Mouse (Mus musculus): ENCODE measurements around the gene Rin2. TPM values are rescaled to one million over a fixed set of nuclear protein-coding genes. Genes with fewer than 3 reads are reported as not detected.

Gene Rin2
- polyA plus RNA-seq, 1 experiment: 12.0 TPM

DNA sequence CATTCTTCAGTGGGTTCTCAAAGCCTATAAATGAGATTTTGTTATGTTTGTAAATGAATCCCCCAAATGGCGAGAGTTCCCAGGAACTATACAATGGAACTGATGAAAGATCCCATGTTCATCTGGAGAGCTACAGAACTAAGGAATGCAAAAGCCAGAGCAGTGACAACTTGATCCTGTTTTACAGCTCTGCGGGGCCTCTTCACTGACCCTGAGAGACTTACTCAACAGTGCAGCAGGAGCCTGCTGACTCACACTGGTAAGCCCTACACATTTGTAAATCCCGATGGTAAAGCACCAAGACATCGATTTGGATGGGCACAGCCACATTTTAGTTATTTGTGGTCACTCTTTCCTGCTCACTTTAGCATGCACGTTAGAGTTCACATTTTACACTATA is 62.2 kb downstream of the Rin2 start:
- DNase-seq (ENCODE audit: low read depth): no peak
- TF ChIP-seq CTCF (IDR thresholded peaks at IDR 0.05; ENCODE audit: borderline replicate concordance, extremely low read depth, insufficient read depth, insufficient read length) (no peak), POLR2A (IDR thresholded peaks at IDR 0.05; ENCODE audit: borderline replicate concordance, extremely low read depth, insufficient read depth, insufficient read length, poor library complexity, severe bottlenecking) (no peak)

DNA sequence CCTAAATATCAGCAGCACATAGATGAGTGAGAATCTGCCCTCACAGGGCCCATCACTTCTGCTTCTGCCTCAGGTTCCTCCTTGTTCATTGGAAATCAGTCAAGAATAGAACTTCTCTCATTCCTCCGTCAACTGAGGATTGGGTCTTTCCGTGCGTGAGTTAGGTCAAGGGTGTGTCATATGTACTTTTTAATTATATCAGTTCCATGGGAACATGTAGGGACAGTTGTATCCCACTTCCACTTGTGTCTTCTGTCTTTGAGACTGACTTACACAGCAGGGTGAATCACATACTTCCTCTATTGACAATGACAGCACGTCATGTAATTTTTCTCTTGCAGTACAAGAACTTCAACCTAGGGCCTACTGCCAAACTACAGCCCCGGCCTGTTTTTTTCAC is 65.7 kb downstream of the Rin2 start:
- no peak for TF ChIP-seq CTCF (IDR thresholded peaks at IDR 0.05; ENCODE audit: borderline replicate concordance, extremely low read depth, insufficient read depth, insufficient read length)
- TF ChIP-seq POLR2A (IDR thresholded peaks at IDR 0.05; ENCODE audit: borderline replicate concordance, extremely low read depth, insufficient read depth, insufficient read length, poor library complexity, severe bottlenecking): no peak
- DNase-seq (ENCODE audit: low read depth): no peak

DNA sequence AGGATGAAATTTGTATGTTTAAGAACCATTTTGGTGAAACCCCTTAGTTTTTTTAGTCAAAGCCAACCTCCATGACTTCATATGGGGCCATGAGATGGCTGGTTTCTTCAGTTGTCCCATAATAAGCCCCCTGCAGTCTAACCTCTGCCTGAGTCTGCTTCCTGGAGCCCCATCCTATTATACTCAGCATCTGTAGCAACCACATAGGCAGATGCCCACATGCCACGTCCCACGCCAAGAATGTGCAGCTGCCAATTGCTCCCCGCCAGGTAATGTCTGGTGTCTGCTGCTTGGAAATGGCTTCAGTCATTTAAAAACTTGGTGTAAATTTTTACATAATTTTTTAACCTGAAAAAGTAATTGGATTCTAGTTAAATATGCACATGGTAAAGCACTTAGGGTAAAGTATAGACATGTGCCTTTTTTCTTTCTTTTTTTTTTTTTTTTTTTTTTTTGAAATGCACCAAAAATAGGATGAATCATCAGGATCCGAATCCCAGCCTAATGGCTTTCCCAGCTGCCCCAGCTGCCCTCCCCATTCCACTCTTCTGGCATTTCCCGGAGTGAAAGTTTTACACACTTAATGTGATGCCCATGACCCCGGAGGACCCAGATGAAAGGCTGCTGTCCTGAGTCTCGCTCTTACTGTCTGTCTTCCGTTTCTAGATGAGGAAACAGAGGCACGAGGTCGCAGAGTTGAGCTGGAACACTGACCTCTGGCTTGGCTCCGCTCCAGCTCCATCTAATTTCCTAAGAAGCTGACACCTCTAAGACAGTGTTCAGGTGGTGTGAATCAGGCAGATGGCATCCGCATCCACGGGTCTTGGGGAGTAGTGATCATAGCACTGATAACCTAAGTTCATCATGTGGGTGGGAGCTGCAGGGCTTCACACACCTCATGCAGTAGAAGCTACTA is 68.0 kb downstream of the Rin2 start:
- no peak for DNase-seq (ENCODE audit: low read depth)
- TF ChIP-seq CTCF (IDR thresholded peaks at IDR 0.05; ENCODE audit: borderline replicate concordance, extremely low read depth, insufficient read depth, insufficient read length): no peak
- TF ChIP-seq POLR2A (IDR thresholded peaks at IDR 0.05; ENCODE audit: borderline replicate concordance, extremely low read depth, insufficient read depth, insufficient read length, poor library complexity, severe bottlenecking): no peak

DNA sequence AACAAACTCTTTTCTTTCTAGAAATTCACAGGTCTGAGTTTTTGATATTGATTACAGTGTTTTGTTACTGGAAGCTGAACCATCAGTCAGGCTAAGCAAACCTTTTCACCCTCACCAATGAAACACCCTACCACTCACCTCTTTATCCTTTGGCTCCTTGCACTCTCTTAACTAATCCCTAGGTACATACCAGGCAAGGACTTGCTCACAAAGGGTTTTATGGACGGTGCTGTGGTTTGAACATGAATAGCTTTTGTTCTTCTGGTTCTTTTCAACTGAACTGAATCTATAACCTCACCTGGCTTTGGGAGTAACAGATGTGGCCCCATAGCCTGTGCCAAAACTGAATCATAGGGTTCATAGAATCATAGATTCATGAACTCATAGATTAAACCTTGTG is 71.4 kb downstream of the Rin2 start:
- TF ChIP-seq CTCF (IDR thresholded peaks at IDR 0.05; ENCODE audit: borderline replicate concordance, extremely low read depth, insufficient read depth, insufficient read length): no peak
- TF ChIP-seq POLR2A (IDR thresholded peaks at IDR 0.05; ENCODE audit: borderline replicate concordance, extremely low read depth, insufficient read depth, insufficient read length, poor library complexity, severe bottlenecking): no peak
- DNase-seq (ENCODE audit: low read depth): no peak

DNA sequence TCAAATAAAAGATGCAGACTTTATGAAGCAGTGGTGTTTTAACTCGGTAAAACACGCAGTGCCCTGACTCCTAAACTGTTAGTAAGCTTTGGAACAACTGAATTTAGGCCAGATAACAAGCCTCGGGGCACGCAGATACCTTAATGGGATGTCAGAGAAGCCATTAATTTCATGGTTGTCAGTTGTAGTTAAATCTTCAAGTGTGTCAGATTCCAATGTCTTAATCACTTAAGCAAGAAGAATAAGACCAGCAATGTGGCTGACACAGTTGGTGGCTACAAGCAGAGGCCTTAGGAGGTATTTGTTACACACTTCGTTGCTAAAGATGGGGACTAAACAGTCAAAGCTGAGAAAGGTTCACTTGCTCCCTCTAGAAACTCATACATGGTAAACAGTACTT is 74.6 kb downstream of the Rin2 start:
- TF ChIP-seq CTCF (IDR thresholded peaks at IDR 0.05; ENCODE audit: borderline replicate concordance, extremely low read depth, insufficient read depth, insufficient read length): no peak
- DNase-seq (ENCODE audit: low read depth): peak; percentile 37

DNA sequence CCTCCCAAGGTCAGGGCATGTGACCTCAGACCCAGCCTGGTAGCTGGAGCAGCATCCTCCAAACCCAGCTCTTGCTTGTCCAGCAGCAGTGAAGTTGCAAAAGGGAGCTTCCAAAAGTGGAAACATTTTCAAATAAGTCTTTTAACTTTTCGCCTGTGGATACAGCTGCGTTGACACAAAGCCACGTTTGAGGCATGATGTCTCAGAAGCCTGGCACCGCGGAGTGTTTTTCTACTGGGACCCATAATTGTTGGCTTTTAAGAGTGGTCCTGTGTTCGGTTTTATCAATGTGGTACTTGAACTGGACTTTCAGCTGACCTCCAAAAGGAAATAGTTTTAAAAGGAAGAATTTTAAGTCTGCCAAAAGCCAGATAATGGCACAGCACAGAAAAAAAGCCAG is 77.6 kb downstream of the Rin2 start:
- no peak for TF ChIP-seq CTCF (IDR thresholded peaks at IDR 0.05; ENCODE audit: borderline replicate concordance, extremely low read depth, insufficient read depth, insufficient read length)
- no peak for TF ChIP-seq POLR2A (IDR thresholded peaks at IDR 0.05; ENCODE audit: borderline replicate concordance, extremely low read depth, insufficient read depth, insufficient read length, poor library complexity, severe bottlenecking)
- no peak for DNase-seq (ENCODE audit: low read depth)

DNA sequence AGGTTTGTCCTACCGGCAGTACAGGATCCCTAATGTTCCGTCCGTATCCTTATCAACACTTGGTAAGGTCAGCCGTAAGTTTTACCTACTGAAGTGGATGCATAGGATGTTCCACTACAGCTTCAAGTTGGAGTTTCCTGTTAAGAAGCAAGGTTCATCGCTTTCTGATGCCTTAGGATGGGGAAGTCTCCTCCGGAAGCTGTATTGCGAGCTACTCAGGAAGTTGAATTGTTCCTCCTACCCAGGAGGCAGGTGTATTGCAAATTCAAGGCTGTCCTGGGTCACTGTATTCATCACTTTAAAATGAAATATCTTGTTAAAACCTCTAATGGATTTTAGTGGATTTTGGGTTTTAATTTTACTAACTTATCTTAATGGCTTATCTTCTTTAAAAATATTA is 79.0 kb downstream of the Rin2 start:
- DNase-seq (ENCODE audit: low read depth): no peak
- TF ChIP-seq POLR2A (IDR thresholded peaks at IDR 0.05; ENCODE audit: borderline replicate concordance, extremely low read depth, insufficient read depth, insufficient read length, poor library complexity, severe bottlenecking) (no peak), CTCF (IDR thresholded peaks at IDR 0.05; ENCODE audit: borderline replicate concordance, extremely low read depth, insufficient read depth, insufficient read length) (no peak)

DNA sequence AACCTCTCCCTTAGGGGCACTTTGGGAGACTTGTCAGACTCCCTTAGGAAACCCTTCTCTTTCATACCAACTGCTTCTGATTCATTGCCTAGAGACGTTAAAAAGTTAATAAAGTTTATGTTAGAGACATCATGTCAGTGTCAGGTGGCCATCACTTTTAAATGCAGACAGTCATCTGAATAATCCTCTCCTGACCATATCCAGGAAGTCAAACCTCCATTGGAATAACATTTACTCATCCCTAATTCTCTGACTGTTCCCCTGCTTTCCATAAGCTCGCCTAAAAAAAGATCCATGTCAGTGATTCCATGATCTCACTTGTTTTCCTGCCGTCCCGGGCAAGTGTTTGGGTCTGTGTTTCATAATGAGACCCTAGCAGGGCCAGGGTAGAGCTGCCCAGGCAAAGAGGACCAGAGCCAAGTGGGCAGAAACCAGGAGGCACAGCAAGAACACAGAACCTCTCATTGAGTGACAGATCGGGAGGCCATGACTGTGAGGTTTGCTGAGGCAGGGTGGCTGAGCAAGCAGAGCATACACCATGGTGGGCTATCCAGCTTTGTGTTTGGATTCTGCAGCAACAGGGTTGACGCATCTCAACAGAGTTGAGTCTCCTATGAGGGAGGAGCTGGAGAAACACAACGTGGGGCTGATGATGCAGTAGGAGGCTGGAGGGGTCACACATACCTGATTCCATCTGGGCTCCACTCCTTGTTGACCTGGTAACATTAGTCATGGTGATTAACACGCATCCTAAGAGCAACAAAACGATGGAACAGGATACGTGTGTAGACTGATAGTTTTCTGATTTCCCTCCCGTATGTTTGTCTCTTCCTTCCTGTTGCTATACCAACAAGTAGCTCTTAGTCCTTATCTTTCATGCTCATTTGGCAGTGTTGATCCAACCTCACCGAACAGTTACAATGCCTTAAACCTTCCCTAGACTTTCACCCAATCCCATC is 81.1 kb downstream of the Rin2 start:
- no peak for TF ChIP-seq POLR2A (IDR thresholded peaks at IDR 0.05; ENCODE audit: borderline replicate concordance, extremely low read depth, insufficient read depth, insufficient read length, poor library complexity, severe bottlenecking)
- no peak for TF ChIP-seq CTCF (IDR thresholded peaks at IDR 0.05; ENCODE audit: borderline replicate concordance, extremely low read depth, insufficient read depth, insufficient read length)
- DNase-seq (ENCODE audit: low read depth): no peak

DNA sequence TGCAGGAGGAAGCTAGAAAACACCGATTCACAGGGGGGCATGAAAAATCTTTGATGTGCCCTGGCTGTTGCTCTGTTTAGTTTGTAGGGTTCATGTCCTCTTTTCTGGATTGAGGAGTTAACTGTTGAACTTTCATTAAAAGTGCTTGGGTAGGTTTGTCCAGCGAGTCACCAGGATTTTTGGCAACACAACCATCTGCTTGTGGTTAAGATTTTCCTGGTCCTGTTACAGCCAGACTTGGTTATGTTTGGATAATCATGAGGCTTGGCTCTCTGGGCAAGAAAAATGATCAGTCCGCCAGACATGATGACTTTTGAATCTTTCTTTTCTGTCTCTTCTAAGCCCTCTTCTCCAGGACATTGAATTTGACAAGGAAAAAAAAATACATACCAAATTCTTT is 85.1 kb downstream of the Rin2 start:
- no peak for TF ChIP-seq POLR2A (IDR thresholded peaks at IDR 0.05; ENCODE audit: borderline replicate concordance, extremely low read depth, insufficient read depth, insufficient read length, poor library complexity, severe bottlenecking)
- TF ChIP-seq CTCF (IDR thresholded peaks at IDR 0.05; ENCODE audit: borderline replicate concordance, extremely low read depth, insufficient read depth, insufficient read length): no peak
- DNase-seq (ENCODE audit: low read depth): no peak

DNA sequence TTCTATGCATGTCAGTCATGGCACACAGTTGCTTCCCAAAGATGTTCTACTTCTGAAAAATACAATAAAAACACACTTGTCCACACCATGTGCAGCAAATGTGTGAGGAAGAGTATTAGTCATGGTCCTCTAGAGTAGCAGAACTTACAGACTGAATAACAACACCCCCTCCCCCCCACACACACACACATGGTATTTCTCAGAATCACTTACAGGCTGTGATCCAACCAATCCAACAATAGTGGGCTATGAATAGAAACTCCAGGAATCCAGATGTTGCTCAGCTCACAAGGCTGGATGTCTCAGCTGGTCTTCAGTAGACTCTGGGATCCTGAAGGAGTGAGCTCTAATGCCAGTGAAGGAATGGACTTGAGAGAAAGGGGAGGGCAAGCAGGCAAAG is 86.4 kb downstream of the Rin2 start:
- TF ChIP-seq CTCF (IDR thresholded peaks at IDR 0.05; ENCODE audit: borderline replicate concordance, extremely low read depth, insufficient read depth, insufficient read length) (no peak), POLR2A (IDR thresholded peaks at IDR 0.05; ENCODE audit: borderline replicate concordance, extremely low read depth, insufficient read depth, insufficient read length, poor library complexity, severe bottlenecking) (no peak)
- DNase-seq (ENCODE audit: low read depth): no peak

DNA sequence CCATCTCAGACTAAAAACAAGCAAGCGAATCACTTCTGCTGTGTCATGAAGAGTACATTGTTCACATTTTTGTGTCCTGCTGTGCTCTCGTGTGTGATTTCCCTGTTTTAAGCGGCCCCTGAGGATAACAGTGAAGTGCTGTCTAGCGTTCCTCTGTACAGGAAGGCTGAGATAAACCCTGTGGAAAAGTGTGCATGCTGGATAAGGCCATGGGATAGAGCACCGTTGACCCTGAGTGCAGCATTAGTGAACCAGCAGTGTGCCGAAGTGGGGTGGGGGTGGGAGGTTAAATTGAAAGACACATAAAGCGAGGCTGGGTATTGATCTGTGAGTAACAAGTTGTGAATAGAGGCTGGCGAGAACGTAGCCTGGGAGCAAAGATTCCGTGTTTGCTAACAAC is 94.9 kb downstream of the Rin2 start:
- no peak for TF ChIP-seq POLR2A (IDR thresholded peaks at IDR 0.05; ENCODE audit: borderline replicate concordance, extremely low read depth, insufficient read depth, insufficient read length, poor library complexity, severe bottlenecking)
- no peak for TF ChIP-seq CTCF (IDR thresholded peaks at IDR 0.05; ENCODE audit: borderline replicate concordance, extremely low read depth, insufficient read depth, insufficient read length)
- peak; percentile 52 for DNase-seq (ENCODE audit: low read depth)
